Mouse (Mus musculus) leukemia stem cell, adult 10-12 weeks (primary cell): ENCODE results near the gene Iqsec3. TPM values are rescaled to one million over a fixed set of nuclear protein-coding genes. Genes with fewer than 3 reads are reported as not detected.

Experiments used
- polyA plus RNA-seq: library from polyadenylated mRNA; stranded (reverse); fragments of >175 nt; gene quantifications from 2 replicates; pipeline ENCODE4 v1.2.3, GENCODE M21; 2012; ENCODE audit warnings: low replicate concordance

Gene Iqsec3
- polyA plus RNA-seq, result not detected in 2 replicates

DNA sequence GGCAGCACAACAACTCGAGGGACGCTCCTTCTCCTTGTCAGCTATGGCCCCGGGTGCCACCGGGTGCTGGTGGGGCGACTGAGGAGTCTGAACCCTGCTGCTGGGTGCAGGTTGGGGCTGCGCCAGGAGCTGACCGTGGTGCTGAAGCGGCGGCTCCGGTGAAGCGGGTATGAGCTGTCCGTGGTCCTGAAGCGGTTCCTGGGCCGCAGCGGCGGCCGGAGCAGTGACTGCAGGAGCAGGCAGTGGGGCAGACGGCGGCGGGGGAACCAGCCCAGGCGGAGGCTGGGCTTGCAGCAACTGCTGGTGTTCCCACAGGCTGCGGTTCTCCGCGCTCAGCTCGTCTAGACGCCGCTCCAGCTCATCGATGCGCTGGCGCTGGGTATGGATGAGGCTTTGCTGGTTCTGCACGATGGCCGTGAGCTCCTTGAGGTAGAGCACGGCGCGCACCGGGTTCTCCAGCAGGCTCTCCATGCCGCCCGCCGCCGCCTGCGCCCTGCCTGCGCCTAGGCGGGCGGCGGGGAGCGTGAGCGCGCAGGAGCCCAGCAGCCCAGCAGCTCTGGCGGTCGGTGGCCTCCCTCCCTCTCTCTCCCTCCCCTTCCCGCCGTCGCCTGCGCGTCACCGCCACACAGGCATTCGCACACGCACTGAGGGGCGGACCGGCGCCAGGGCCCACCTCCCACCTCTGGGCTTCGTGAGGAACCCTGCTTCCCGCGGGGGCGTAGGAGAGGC lies at the start of gene Iqsec3:
Gene Iqsec3, minus strand, starts transcription at position 586 of the 729 bp plus-strand sequence.

DNA sequence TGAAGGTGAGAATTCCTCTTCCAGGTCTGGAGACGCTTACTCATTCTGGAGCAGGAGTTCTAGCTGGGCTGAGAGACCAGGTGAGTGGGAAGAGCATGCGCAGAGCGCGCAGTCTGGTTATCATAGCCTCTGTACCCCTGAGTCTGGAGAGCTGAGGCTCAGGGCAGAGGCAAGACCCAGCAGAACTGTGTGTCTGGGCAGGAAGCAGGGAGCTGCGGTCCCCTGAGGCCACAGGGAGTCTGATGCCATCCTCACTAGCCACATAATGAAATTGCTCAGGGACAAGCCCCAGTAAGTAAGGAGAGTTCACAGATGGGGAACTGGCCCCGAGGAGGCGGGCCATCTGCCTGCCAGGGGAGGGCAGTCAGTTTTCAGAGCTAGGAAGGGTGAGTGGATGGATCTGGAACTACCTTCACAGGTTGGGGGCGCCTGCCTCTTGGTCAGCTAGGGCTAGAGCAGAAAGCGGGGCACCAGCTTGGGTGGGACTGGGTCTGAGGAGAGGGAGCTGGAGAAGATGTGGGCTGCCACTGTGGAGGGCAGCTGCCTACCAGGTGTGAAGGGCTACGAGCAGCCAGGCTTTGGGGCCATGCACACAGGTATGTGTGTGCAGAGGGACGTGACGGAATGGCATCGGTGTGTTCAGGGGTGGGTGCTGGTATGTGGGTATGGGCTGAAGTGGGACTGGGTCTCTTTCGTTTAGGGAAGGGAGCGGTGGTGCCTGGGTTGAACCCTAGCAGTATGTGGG lies 130.3 kb downstream of the Iqsec3 start, which contains the start of gene Slc6a12:
Gene Slc6a12, plus strand, starts transcription at position 51 of the 745 bp plus-strand sequence.

Other genes starting within 250 kb of the Iqsec3 start
- 0.26 and 1.7 TPM in 2 replicates for gene Usp18, start 227.8 kb downstream of the Iqsec3 start, polyA plus RNA-seq
- gene Slc6a13, start 173.5 kb downstream of the Iqsec3 start, polyA plus RNA-seq, result 0.47 and 1.5 TPM in 2 replicates
- 0.19 TPM in 1 of 2 replicates, not detected in the other for gene Slc6a12, start 130.6 kb downstream of the Iqsec3 start, polyA plus RNA-seq
- not detected in 2 replicates for gene A2m, start 161.7 kb upstream of the Iqsec3 start, polyA plus RNA-seq